ENCODE assay signal across 8 mouse cellular contexts in genomic region chr7:49249996-49250395, GRCm38 (mm10).
DNase-seq lines count a peak whose midpoint lies in the region; ATAC-seq and TF ChIP-seq lines count a peak whose summit lies in the region.

No protein-coding gene starts in this region.

- no peak overlapping the region for H3K4me3 ChIP-seq in embryonic facial prominence, embryonic 11.5 days (ENCODE audit: low read depth, low read length)
- H3K4me3 ChIP-seq in kidney, postnatal 0 days (replicated peaks; ENCODE audit: low read depth, low read length): no peak overlapping the region
- no peak overlapping the region for H3K4me3 ChIP-seq in liver, postnatal 0 days (ENCODE audit: low read depth, low read length)
- peak overlapping the region; percentile 39 for H3K4me3 ChIP-seq in olfactory bulb, adult 2 months (ENCODE audit: insufficient read depth, low read depth, low read length)
- H3K4me3 ChIP-seq in thymus, adult 2 months (ENCODE audit: control insufficient read depth, insufficient read depth, low read length): no peak overlapping the region

- peak; percentile 86 for DNase-seq in A20 (ENCODE audit: low read depth, low spot score)
- peak; percentile 75 for DNase-seq in adrenal gland, postnatal 25 days
- DNase-seq in embryonic facial prominence, embryonic 11.5 days (ENCODE audit: low spot score): peak; percentile 92
- DNase-seq in heart, adult 8-10 months (ENCODE audit: low spot score): peak; percentile 79
- DNase-seq in kidney, postnatal 0 days (ENCODE audit: low spot score): peak; percentile 92
- peak; percentile 80 for DNase-seq in liver, postnatal 0 days
- peak; percentile 73 for DNase-seq in thymus, adult 2 months

- no peaks in the 10 kb centered on the region for H3K36me3 ChIP-seq in embryonic facial prominence, embryonic 11.5 days (replicated peaks; ENCODE audit: control insufficient read depth, insufficient read depth, low read depth, low read length)
- no peaks in the 10 kb centered on the region for H3K36me3 ChIP-seq in kidney, postnatal 0 days (ENCODE audit: insufficient read depth, low read length)
- no peaks in the 10 kb centered on the region for H3K36me3 ChIP-seq in liver, postnatal 0 days (replicated peaks; ENCODE audit: insufficient read depth, low read length)
- H3K36me3 ChIP-seq in thymus, adult 2 months (ENCODE audit: control insufficient read depth, insufficient read depth, low read length): no peaks in the 10 kb centered on the region

- no peak overlapping the region for H3K4me2 ChIP-seq in embryonic facial prominence, embryonic 11.5 days (ENCODE audit: low read depth, low read length)
- H3K4me2 ChIP-seq in kidney, postnatal 0 days (ENCODE audit: low read length): no peak overlapping the region
- H3K4me2 ChIP-seq in liver, postnatal 0 days (ENCODE audit: low read depth, low read length): no peak overlapping the region

- no peaks in the 10 kb centered on the region for H3K9me3 ChIP-seq in embryonic facial prominence, embryonic 11.5 days (replicated peaks; ENCODE audit: control insufficient read depth, low read length)
- H3K9me3 ChIP-seq in kidney, postnatal 0 days (replicated peaks; ENCODE audit: low read length): no peaks in the 10 kb centered on the region
- no peaks in the 10 kb centered on the region for H3K9me3 ChIP-seq in liver, postnatal 0 days (ENCODE audit: low read length)

- H3K27ac ChIP-seq in embryonic facial prominence, embryonic 11.5 days (replicated peaks; ENCODE audit: low read depth, low read length): no peak overlapping the region
- no peak overlapping the region for H3K27ac ChIP-seq in kidney, postnatal 0 days
- H3K27ac ChIP-seq in liver, postnatal 0 days (ENCODE audit: low read depth): no peak overlapping the region
- peak overlapping the region; percentile 62 for H3K27ac ChIP-seq in olfactory bulb, adult 2 months (ENCODE audit: insufficient read depth, low read depth, low read length)
- H3K27ac ChIP-seq in thymus, adult 2 months (ENCODE audit: control insufficient read depth, insufficient read depth, low read length): no peak overlapping the region

- peak; percentile 95 for TF ChIP-seq CTCF in kidney, postnatal 0 days (IDR thresholded peaks at IDR 0.05; ENCODE audit: low read depth)
- peak; percentile 91 for TF ChIP-seq CTCF in liver, postnatal 0 days (IDR thresholded peaks at IDR 0.05; ENCODE audit: low read depth)
- peak; percentile 91 for TF ChIP-seq CTCF in olfactory bulb, adult 2 months (IDR thresholded peaks at IDR 0.05; ENCODE audit: insufficient read depth, low read depth, low read length)
- TF ChIP-seq CTCF in thymus, adult 2 months (IDR thresholded peaks at IDR 0.05; ENCODE audit: borderline replicate concordance, control insufficient read depth, extremely low read depth, insufficient read depth, low read length, poor library complexity): peak; percentile 83

- peaks cover 28% of the 10 kb centered on the region for H3K27me3 ChIP-seq in embryonic facial prominence, embryonic 11.5 days (ENCODE audit: control insufficient read depth, insufficient read depth, low read length)
- H3K27me3 ChIP-seq in kidney, postnatal 0 days (ENCODE audit: insufficient read depth, low read length): no peaks in the 10 kb centered on the region
- H3K27me3 ChIP-seq in liver, postnatal 0 days (ENCODE audit: insufficient read depth, low read length): peaks cover 39% of the 10 kb centered on the region
- H3K27me3 ChIP-seq in thymus, adult 2 months (ENCODE audit: control insufficient read depth, insufficient read depth, low read length): peaks cover 7% of the 10 kb centered on the region; the same call in 1 of the 2 replicates

- WGBS in embryonic facial prominence, embryonic 11.5 days: 13% methylated on average over 9 of the region's 9 CpGs
- 12% methylated on average over 9 of the region's 9 CpGs for WGBS in kidney, postnatal 0 days
- WGBS in liver, postnatal 0 days (ENCODE audit: insufficient replicate concordance): 12% methylated on average over 9 of the region's 9 CpGs
- WGBS in olfactory bulb, adult 2 months: 1% methylated on average over 9 of the region's 9 CpGs
- 17% methylated on average over 9 of the region's 9 CpGs for WGBS in thymus, adult 2 months

- TF ChIP-seq POLR2A in olfactory bulb, adult 2 months (IDR thresholded peaks at IDR 0.05; ENCODE audit: insufficient read depth, low read depth, low read length): no peak
- TF ChIP-seq POLR2A in thymus, adult 2 months (IDR thresholded peaks at IDR 0.05; ENCODE audit: control insufficient read depth, extremely low read depth, insufficient read depth, low read length, poor library complexity): no peak

- ATAC-seq in embryonic facial prominence, embryonic 11.5 days (replicated peaks; ENCODE audit: insufficient number of reproducible peaks, low FRiP score, low TSS enrichment, low read depth): 0 out of 2 replicates have a peak, but pooled peaks have one; percentile 2
- no peak for ATAC-seq in kidney, postnatal 0 days (replicated peaks; ENCODE audit: low FRiP score, low read depth)
- no peak for ATAC-seq in liver, postnatal 0 days

- no peak for TF ChIP-seq EP300 in liver, postnatal 0 days (IDR thresholded peaks at IDR 0.05; ENCODE audit: low read depth)

- H3K9ac ChIP-seq in embryonic facial prominence, embryonic 11.5 days (replicated peaks; ENCODE audit: low read length): no peak overlapping the region
- no peak overlapping the region for H3K9ac ChIP-seq in kidney, postnatal 0 days (ENCODE audit: low read depth, low read length)
- H3K9ac ChIP-seq in liver, postnatal 0 days (replicated peaks): no peak overlapping the region

- peaks cover 3% of the 10 kb centered on the region; the same call in 1 of the 2 replicates for H3K4me1 ChIP-seq in embryonic facial prominence, embryonic 11.5 days (ENCODE audit: control insufficient read depth, insufficient read depth, low read length)
- H3K4me1 ChIP-seq in kidney, postnatal 0 days (replicated peaks; ENCODE audit: insufficient read depth, low read length): peaks cover 15% of the 10 kb centered on the region
- H3K4me1 ChIP-seq in liver, postnatal 0 days (ENCODE audit: insufficient read depth): peaks cover 18% of the 10 kb centered on the region
- H3K4me1 ChIP-seq in olfactory bulb, adult 2 months (ENCODE audit: control insufficient read depth, insufficient read depth, low read length): peaks cover 55% of the 10 kb centered on the region
- H3K4me1 ChIP-seq in thymus, adult 2 months (replicated peaks; ENCODE audit: control insufficient read depth, insufficient read depth, low read length): peaks cover 14% of the 10 kb centered on the region
